Mouse (Mus musculus): ENCODE measurements around the gene Meioc.

The Meioc gene

GRCm38 (mm10) chr11:102663416-102663815 is at the start of gene Meioc:
Gene Meioc, plus strand, starts transcription at chr11:102663716.
- no peak for DNase-seq (ENCODE audit: low spot score)

GRCm38 (mm10) chr11:102619449-102619848 is 44.1 kb upstream of the Meioc start:
- no peak for DNase-seq (ENCODE audit: low spot score)

GRCm38 (mm10) chr11:102623876-102624789 is 39.4 kb upstream of the Meioc start:
- peak; percentile 32 for DNase-seq (ENCODE audit: low spot score)

- no peak for DNase-seq (ENCODE audit: low spot score)
Measured at GRCm38 (mm10) chr11:102624888-102625407, 38.6 kb upstream of the Meioc start.

GRCm38 (mm10) chr11:102627171-102627931 is 36.2 kb upstream of the Meioc start:
- DNase-seq (ENCODE audit: low spot score) = no peak

GRCm38 (mm10) chr11:102628529-102628928 is 35.0 kb upstream of the Meioc start:
- DNase-seq (ENCODE audit: low spot score) = no peak

GRCm38 (mm10) chr11:102629375-102629774 is 34.1 kb upstream of the Meioc start:
- DNase-seq (ENCODE audit: low spot score) = no peak

GRCm38 (mm10) chr11:102630731-102631130 is 32.8 kb upstream of the Meioc start:
- no peak for DNase-seq (ENCODE audit: low spot score)

GRCm38 (mm10) chr11:102631203-102631602 is 32.3 kb upstream of the Meioc start:
- no peak for DNase-seq (ENCODE audit: low spot score)

- DNase-seq (ENCODE audit: low spot score) = no peak
Measured at GRCm38 (mm10) chr11:102632725-102633124, 30.8 kb upstream of the Meioc start.

- no peak for DNase-seq (ENCODE audit: low spot score)
Measured at GRCm38 (mm10) chr11:102633379-102633778, 30.1 kb upstream of the Meioc start.

GRCm38 (mm10) chr11:102636887-102637286 is 26.6 kb upstream of the Meioc start:
- DNase-seq (ENCODE audit: low spot score) = no peak

GRCm38 (mm10) chr11:102643891-102644382 is 19.6 kb upstream of the Meioc start:
- DNase-seq (ENCODE audit: low spot score) = no peak

GRCm38 (mm10) chr11:102646226-102646625 is 17.3 kb upstream of the Meioc start:
- no peak for DNase-seq (ENCODE audit: low spot score)

- no peak for DNase-seq (ENCODE audit: low spot score)
Measured at GRCm38 (mm10) chr11:102647885-102648284, 15.6 kb upstream of the Meioc start.

GRCm38 (mm10) chr11:102651381-102651780 is 12.1 kb upstream of the Meioc start:
- peak; percentile 69 for DNase-seq (ENCODE audit: low spot score)

GRCm38 (mm10) chr11:102652844-102653243 is 10.7 kb upstream of the Meioc start:
- no peak for DNase-seq (ENCODE audit: low spot score)

- no peak for DNase-seq (ENCODE audit: low spot score)
Measured at GRCm38 (mm10) chr11:102655888-102656287, 7.6 kb upstream of the Meioc start.

- no peak for DNase-seq (ENCODE audit: low spot score)
Measured at GRCm38 (mm10) chr11:102656326-102656926, 7.1 kb upstream of the Meioc start.

- DNase-seq (ENCODE audit: low spot score) = no peak
Measured at GRCm38 (mm10) chr11:102656931-102657330, 6.6 kb upstream of the Meioc start.

GRCm38 (mm10) chr11:102665151-102665550 is 1.6 kb downstream of the Meioc start:
- DNase-seq (ENCODE audit: low spot score) = peak; percentile 98

Data from testis, postnatal 14 days (tissue).